Mouse (Mus musculus) limb, embryonic 14.5 days (tissue): Measurements from ENCODE around the gene Dlst. TPM values are rescaled to one million over a fixed set of nuclear protein-coding genes. Genes with fewer than 3 reads are reported as not detected.
"Not testable (repeated sequence)": the region's sequence is repeated elsewhere in the genome, so short reads cannot be mapped to it uniquely, and the experiment has no call there.

Experiments used
- ATAC-seq: fragments of 200-750 bp; cut with Nextera tagmentation; 2 replicates; pipeline ENCODE4 v1.8.0; 2017; ENCODE audit warnings: low read depth, moderate number of reproducible peaks, moderate TSS enrichment; ENCODE audit not compliant: low FRiP score
- DNase-seq: peaks from one replicate; pipeline ENCODE4 v3.0.0-alpha.2; 2015; ENCODE audit warnings: low spot score
- H3K27ac ChIP-seq: fragments of 300-500 bp; sonication (generic); replicated peaks from 2 replicates; pipeline ENCODE4 v1.5.1; 2014; ENCODE audit warnings: low read depth, mild to moderate bottlenecking, low read length, moderate library complexity, mixed read lengths
- H3K27me3 ChIP-seq: fragments of 300-500 bp; sonication (generic); 2 replicates; pipeline ENCODE4 v1.6.1; 2014; ENCODE audit warnings: low read length, mixed read lengths; ENCODE audit not compliant: control insufficient read depth, insufficient read depth
- H3K36me3 ChIP-seq: fragments of 300-500 bp; sonication (generic); 2 replicates; pipeline ENCODE4 v1.6.1; 2014; ENCODE audit warnings: mild to moderate bottlenecking, low read length, moderate library complexity, mixed read lengths; ENCODE audit not compliant: control insufficient read depth, insufficient read depth
- H3K4me1 ChIP-seq: fragments of 300-500 bp; sonication (generic); 2 replicates; pipeline ENCODE4 v1.6.1; 2014; ENCODE audit warnings: antibody characterized with exemption, low read length, mixed read lengths; ENCODE audit not compliant: control insufficient read depth, insufficient read depth
- H3K4me2 ChIP-seq: fragments of 300-500 bp; sonication (generic); replicated peaks from 2 replicates; pipeline ENCODE4 v1.6.1; 2014; ENCODE audit warnings: low read depth, mild to moderate bottlenecking, low read length, moderate library complexity; ENCODE audit not compliant: severe bottlenecking
- H3K4me3 ChIP-seq: fragments of 300-500 bp; sonication (generic); replicated peaks from 2 replicates; pipeline ENCODE4 v1.5.1; 2014; ENCODE audit warnings: low read length
- H3K9ac ChIP-seq: fragments of 300-500 bp; sonication (generic); 2 replicates; pipeline ENCODE4 v1.6.1; 2014; ENCODE audit warnings: mild to moderate bottlenecking, low read depth, low read length, moderate library complexity; ENCODE audit not compliant: severe bottlenecking
- H3K9me3 ChIP-seq: fragments of 300-500 bp; sonication (generic); 2 replicates; pipeline ENCODE4 v1.6.1; 2016; ENCODE audit warnings: low read length; ENCODE audit not compliant: control insufficient read depth
- POLR2A ChIP-seq: fragments of 200-500 bp; IDR thresholded peaks from 2 replicates; pipeline ENCODE4 v1.8.0; 2012; ENCODE audit warnings: inconsistent platforms, mild to moderate bottlenecking, moderate library complexity, borderline replicate concordance; ENCODE audit not compliant: insufficient read depth, insufficient read length; ENCODE audit errors: extremely low read depth
- WGBS: fragments of 180-500 bp; shearing (Covaris S2); extraction: QIAGEN DNeasy Blood & Tissue Kit; methylation state at CpG from one replicate; pipeline ENCODE4 v1.1.7; 2014; 5-methylcytosine and 5-hydroxymethylcytosine counted together
- polyA plus RNA-seq, 2 experiments: library from polyadenylated mRNA; depleted of rRNA in 1 of 2; stranded (reverse) in 1 of 2; unstranded in 1 of 2; fragments of >200 nt; fragmentation: Nextera tagmentation in 1 of 2; extraction: Ambion mirVana in 1 of 2; gene quantifications; 2 replicates each; pipeline versions ENCODE4 v1.2.1 to v1.2.3; 2012 to 2014

Dlst gene
- polyA plus RNA-seq, 2 experiments, result 99.0 to 168 TPM

DNA sequence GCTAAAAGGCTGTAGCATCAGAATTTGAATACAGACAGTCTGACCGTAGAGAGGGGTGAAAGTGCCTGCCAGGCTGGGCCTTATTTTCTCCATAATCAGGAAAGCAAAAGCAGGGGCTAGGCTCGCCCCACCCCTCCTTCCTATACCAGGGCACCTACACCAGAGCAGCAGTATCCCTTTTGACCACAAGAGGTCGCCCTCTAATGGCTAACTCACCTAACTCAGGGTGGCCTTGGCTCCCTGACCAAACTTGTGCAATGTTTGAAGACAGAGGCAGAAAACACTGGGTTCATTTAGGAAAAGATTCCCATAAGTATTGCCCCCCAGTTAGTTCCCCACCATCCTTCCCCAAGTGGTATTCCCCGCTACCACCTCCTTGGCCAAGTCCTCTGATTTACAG, 32.2 kb downstream of the Dlst start:
- 15% methylated on average over 4 of the region's 4 CpGs for WGBS
- no peaks in the 10 kb centered on the region for H3K27me3 ChIP-seq

GRCm38 (mm10) chr12:85144276-85144675, 33.6 kb downstream of the Dlst start:
- not testable (repeated sequence) for DNase-seq, H3K4me1 ChIP-seq

More for the DNA sequence above, 32.2 kb downstream of the Dlst start:
- H3K9ac ChIP-seq, result no peak overlapping the region
- no peaks in the 10 kb centered on the region for H3K4me1 ChIP-seq
- TF ChIP-seq POLR2A, result no peak
- H3K36me3 ChIP-seq, result no peaks in the 10 kb centered on the region
- H3K27ac ChIP-seq, result no peak overlapping the region
- peak; percentile 64; the same call in 1 of the 2 replicates for ATAC-seq
- no peak overlapping the region for H3K4me3 ChIP-seq
- no peak overlapping the region for H3K4me2 ChIP-seq
- peak; percentile 86 for DNase-seq
- no peaks in the 10 kb centered on the region for H3K9me3 ChIP-seq

DNA sequence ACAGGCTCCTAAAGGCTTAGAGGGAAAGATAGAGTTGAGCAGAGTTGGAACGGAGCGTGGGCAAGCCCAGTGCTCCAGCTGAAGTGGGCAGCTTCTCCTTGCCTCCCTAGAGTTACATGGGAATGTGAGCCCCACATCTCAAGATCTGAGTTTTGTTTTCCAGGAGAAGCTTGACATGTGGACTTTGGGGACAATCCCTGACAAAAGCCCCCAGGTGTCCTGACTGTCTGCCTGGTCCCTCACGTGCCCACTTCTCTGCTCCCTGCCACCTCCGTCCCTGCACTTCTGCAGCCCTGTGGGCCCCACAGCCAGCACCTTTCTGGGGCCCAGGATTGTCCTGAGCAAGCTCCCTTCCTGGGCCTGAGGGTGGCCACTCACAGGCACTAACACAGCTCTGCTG, 34.2 kb downstream of the Dlst start:
- TF ChIP-seq POLR2A, result no peak
- Histone ChIP-seq H3K4me2 (no peak overlapping the region), H3K9ac (no peak overlapping the region), H3K27me3 (no peaks in the 10 kb centered on the region), H3K4me3 (no peak overlapping the region), H3K4me1 (no peaks in the 10 kb centered on the region), H3K27ac (no peak overlapping the region), H3K36me3 (no peaks in the 10 kb centered on the region), H3K9me3 (no peaks in the 10 kb centered on the region)
- DNase-seq (no peak), ATAC-seq (no peak)
- 88% methylated on average over 4 of the region's 4 CpGs for WGBS

More at GRCm38 (mm10) chr12:85144276-85144675, 33.6 kb downstream of the Dlst start:
- not testable (repeated sequence) for H3K4me2 ChIP-seq, H3K9ac ChIP-seq, H3K27me3 ChIP-seq, ATAC-seq, H3K36me3 ChIP-seq, H3K27ac ChIP-seq, H3K9me3 ChIP-seq, H3K4me3 ChIP-seq
- WGBS, result 56% methylated on average over 2 of the region's 2 CpGs

DNA sequence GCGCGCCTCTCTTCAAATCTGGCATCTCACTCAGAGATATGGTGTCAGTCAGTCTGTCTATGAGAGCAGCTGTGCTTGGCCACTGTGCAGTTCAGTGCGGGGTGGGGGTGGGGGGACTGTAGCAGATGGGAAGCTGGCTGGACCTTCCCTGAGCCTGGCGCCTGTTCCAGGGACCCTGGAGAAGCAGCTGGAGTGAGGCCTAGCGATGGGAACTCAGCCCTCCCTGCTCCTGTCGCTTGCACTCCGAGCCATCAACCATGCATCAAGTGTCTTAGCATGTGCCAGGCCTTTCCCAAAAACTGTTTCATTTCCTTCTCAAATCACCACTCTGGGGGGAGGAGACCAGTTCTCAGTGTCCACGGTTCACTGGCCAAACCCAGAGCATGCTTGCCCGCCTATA, 35.0 kb downstream of the Dlst start:
- H3K9ac ChIP-seq, result no peak overlapping the region
- H3K9me3 ChIP-seq, result no peaks in the 10 kb centered on the region
- ATAC-seq, result peak; percentile 81
- TF ChIP-seq POLR2A, result no peak
- H3K27me3 ChIP-seq, result peaks cover 5% of the 10 kb centered on the region; the same call in 1 of the 2 replicates
- no peaks in the 10 kb centered on the region for H3K4me1 ChIP-seq
- WGBS, result 62% methylated on average over 9 of the region's 9 CpGs
- peak; percentile 64 for DNase-seq
- H3K27ac ChIP-seq, result no peak overlapping the region; the same call in 1 of the 2 replicates
- no peak overlapping the region for H3K4me3 ChIP-seq
- no peak overlapping the region for H3K4me2 ChIP-seq
- H3K36me3 ChIP-seq, result no peaks in the 10 kb centered on the region

DNA sequence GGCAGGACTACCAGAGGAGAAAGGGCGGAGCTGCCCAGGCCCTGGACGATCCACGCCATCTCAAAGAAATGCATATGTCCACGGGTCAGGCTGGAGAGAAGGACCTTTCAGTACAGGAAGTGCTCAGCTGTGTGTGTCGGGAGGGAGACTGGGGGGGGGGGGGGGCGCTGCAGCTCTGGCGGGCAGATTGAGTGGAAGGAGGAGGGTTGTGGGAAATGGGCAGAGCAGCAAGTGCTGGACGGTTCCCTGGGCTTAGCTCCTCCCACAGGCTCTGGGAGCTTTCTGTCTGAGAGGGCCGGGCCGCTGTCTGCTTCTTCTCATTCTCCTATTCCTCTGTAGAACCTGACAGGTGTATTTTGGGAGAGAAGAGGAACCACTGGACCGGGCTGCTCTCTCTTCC, 35.7 kb downstream of the Dlst start:
- no peak for TF ChIP-seq POLR2A
- H3K27me3 ChIP-seq, result peaks cover 12% of the 10 kb centered on the region; the same call in 1 of the 2 replicates
- no peaks in the 10 kb centered on the region for H3K9me3 ChIP-seq
- no peaks in the 10 kb centered on the region for H3K4me1 ChIP-seq
- no peak for DNase-seq
- ATAC-seq, result no peak
- no peak overlapping the region for H3K9ac ChIP-seq
- H3K36me3 ChIP-seq, result no peaks in the 10 kb centered on the region
- WGBS, result 34% methylated on average over 8 of the region's 11 CpGs
- H3K4me3 ChIP-seq, result no peak overlapping the region
- H3K27ac ChIP-seq, result no peak overlapping the region
- H3K4me2 ChIP-seq, result no peak overlapping the region

DNA sequence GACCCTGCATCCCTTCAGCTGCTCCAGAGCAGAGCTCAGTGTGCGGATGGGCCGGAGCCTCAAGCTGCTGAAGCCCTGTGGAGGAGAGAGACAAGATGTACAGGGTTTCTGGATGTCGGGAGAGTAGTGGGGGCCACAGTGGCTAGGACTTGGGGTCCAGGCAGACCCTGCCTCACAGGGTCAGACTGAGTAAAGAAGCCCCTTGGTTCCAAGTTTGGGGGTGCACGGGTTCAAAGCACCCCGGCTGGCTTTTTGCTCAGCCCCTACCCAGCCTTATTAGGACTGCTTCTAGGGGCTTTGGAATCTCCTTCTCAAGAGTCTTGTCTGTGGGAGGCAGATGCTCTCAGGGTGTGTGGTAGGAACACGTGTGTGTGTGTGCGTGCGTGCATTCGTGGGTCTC, 36.2 kb downstream of the Dlst start:
- TF ChIP-seq POLR2A, result no peak
- ATAC-seq (no peak), DNase-seq (no peak)
- H3K4me2 ChIP-seq, result no peak overlapping the region
- H3K4me1 ChIP-seq, result no peaks in the 10 kb centered on the region
- no peak overlapping the region for H3K27ac ChIP-seq
- H3K4me3 ChIP-seq, result no peak overlapping the region
- H3K9me3 ChIP-seq, result no peaks in the 10 kb centered on the region
- 81% methylated on average over 9 of the region's 9 CpGs for WGBS
- no peak overlapping the region for H3K9ac ChIP-seq
- no peaks in the 10 kb centered on the region for H3K36me3 ChIP-seq
- H3K27me3 ChIP-seq, result peaks cover 16% of the 10 kb centered on the region; the same call in 1 of the 2 replicates
